Mouse (Mus musculus): ENCODE measurements around the gene Ppp1r13b. TPM values are rescaled to one million over a fixed set of nuclear protein-coding genes. Genes with fewer than 3 reads are reported as not detected.

The Ppp1r13b gene
- polyA plus RNA-seq, 1 experiment from 2014 or later: 9.5 TPM

- no peak overlapping the region for H3K9ac ChIP-seq (ENCODE audit: low read depth, low read length)
- no peak for ATAC-seq (ENCODE audit: low FRiP score)
- no peaks in the 10 kb centered on the region for H3K9me3 ChIP-seq (ENCODE audit: control insufficient read depth, low read length)
- no peaks in the 10 kb centered on the region for H3K36me3 ChIP-seq (ENCODE audit: control insufficient read depth, insufficient read depth, low read length)
- no peak for DNase-seq (ENCODE audit: low spot score)
- no peak overlapping the region for H3K27ac ChIP-seq (ENCODE audit: low read depth, low read length)
- H3K4me2 ChIP-seq (replicated peaks; ENCODE audit: low read depth, low read length): no peak overlapping the region
- H3K4me3 ChIP-seq (ENCODE audit: low read depth, low read length): no peak overlapping the region
- 83% methylated on average over 1 of the region's 1 CpGs for WGBS
- no peaks in the 10 kb centered on the region for H3K27me3 ChIP-seq (ENCODE audit: control insufficient read depth, insufficient read depth, low read length)
- H3K4me1 ChIP-seq (replicated peaks; ENCODE audit: control insufficient read depth, insufficient read depth, low read length): no peaks in the 10 kb centered on the region
Observed at GRCm38 (mm10) chr12:111894082-111894481, 13.8 kb downstream of the Ppp1r13b start.

GRCm38 (mm10) chr12:111892981-111893380 lies 14.9 kb downstream of the Ppp1r13b start:
- no peak overlapping the region for H3K4me3 ChIP-seq (ENCODE audit: low read depth, low read length)
- H3K4me2 ChIP-seq (replicated peaks; ENCODE audit: low read depth, low read length): no peak overlapping the region
- H3K27me3 ChIP-seq (ENCODE audit: control insufficient read depth, insufficient read depth, low read length): no peaks in the 10 kb centered on the region
- no peaks in the 10 kb centered on the region for H3K4me1 ChIP-seq (replicated peaks; ENCODE audit: control insufficient read depth, insufficient read depth, low read length)
- no peaks in the 10 kb centered on the region for H3K36me3 ChIP-seq (ENCODE audit: control insufficient read depth, insufficient read depth, low read length)
- no peak overlapping the region for H3K9ac ChIP-seq (ENCODE audit: low read depth, low read length)
- H3K27ac ChIP-seq (ENCODE audit: low read depth, low read length): no peak overlapping the region
- ATAC-seq (ENCODE audit: low FRiP score) (no peak), DNase-seq (ENCODE audit: low spot score) (no peak)
- no peaks in the 10 kb centered on the region for H3K9me3 ChIP-seq (ENCODE audit: control insufficient read depth, low read length)
- WGBS: 95% methylated on average over 1 of the region's 1 CpGs

GRCm38 (mm10) chr12:111891800-111892199 lies 16.1 kb downstream of the Ppp1r13b start:
- Histone ChIP-seq H3K36me3 (ENCODE audit: control insufficient read depth, insufficient read depth, low read length) (no peaks in the 10 kb centered on the region), H3K9ac (ENCODE audit: low read depth, low read length) (no peak overlapping the region), H3K9me3 (ENCODE audit: control insufficient read depth, low read length) (no peaks in the 10 kb centered on the region), H3K27me3 (ENCODE audit: control insufficient read depth, insufficient read depth, low read length) (no peaks in the 10 kb centered on the region), H3K4me2 (replicated peaks; ENCODE audit: low read depth, low read length) (no peak overlapping the region), H3K27ac (ENCODE audit: low read depth, low read length) (no peak overlapping the region), H3K4me1 (replicated peaks; ENCODE audit: control insufficient read depth, insufficient read depth, low read length) (no peaks in the 10 kb centered on the region), H3K4me3 (ENCODE audit: low read depth, low read length) (no peak overlapping the region)
- 86% methylated on average over 4 of the region's 4 CpGs for WGBS
- DNase-seq (ENCODE audit: low spot score) (no peak), ATAC-seq (ENCODE audit: low FRiP score) (no peak)

- ATAC-seq (ENCODE audit: low FRiP score): no peak
- no peaks in the 10 kb centered on the region for H3K27me3 ChIP-seq (ENCODE audit: control insufficient read depth, insufficient read depth, low read length)
- 85% methylated on average over 3 of the region's 3 CpGs for WGBS
- no peak overlapping the region for H3K27ac ChIP-seq (ENCODE audit: low read depth, low read length)
- no peaks in the 10 kb centered on the region for H3K9me3 ChIP-seq (ENCODE audit: control insufficient read depth, low read length)
- H3K36me3 ChIP-seq (ENCODE audit: control insufficient read depth, insufficient read depth, low read length): no peaks in the 10 kb centered on the region
- no peak overlapping the region for H3K4me2 ChIP-seq (replicated peaks; ENCODE audit: low read depth, low read length)
- H3K4me3 ChIP-seq (ENCODE audit: low read depth, low read length): no peak overlapping the region
- H3K9ac ChIP-seq (ENCODE audit: low read depth, low read length): no peak overlapping the region
- H3K4me1 ChIP-seq (replicated peaks; ENCODE audit: control insufficient read depth, insufficient read depth, low read length): no peaks in the 10 kb centered on the region
- no peak for DNase-seq (ENCODE audit: low spot score)
Observed at GRCm38 (mm10) chr12:111889251-111889650, 18.7 kb downstream of the Ppp1r13b start.

- no peaks in the 10 kb centered on the region for H3K36me3 ChIP-seq (ENCODE audit: control insufficient read depth, insufficient read depth, low read length)
- H3K4me2 ChIP-seq (replicated peaks; ENCODE audit: low read depth, low read length): no peak overlapping the region
- no peak overlapping the region for H3K4me3 ChIP-seq (ENCODE audit: low read depth, low read length)
- 85% methylated on average over 4 of the region's 4 CpGs for WGBS
- H3K9me3 ChIP-seq (ENCODE audit: control insufficient read depth, low read length): no peaks in the 10 kb centered on the region
- no peaks in the 10 kb centered on the region for H3K27me3 ChIP-seq (ENCODE audit: control insufficient read depth, insufficient read depth, low read length)
- DNase-seq (ENCODE audit: low spot score) (no peak), ATAC-seq (ENCODE audit: low FRiP score) (no peak)
- no peak overlapping the region for H3K27ac ChIP-seq (ENCODE audit: low read depth, low read length)
- H3K9ac ChIP-seq (ENCODE audit: low read depth, low read length): no peak overlapping the region
- H3K4me1 ChIP-seq (replicated peaks; ENCODE audit: control insufficient read depth, insufficient read depth, low read length): no peaks in the 10 kb centered on the region
Observed at GRCm38 (mm10) chr12:111888303-111888864, 19.5 kb downstream of the Ppp1r13b start.

GRCm38 (mm10) chr12:111887005-111887404 lies 20.9 kb downstream of the Ppp1r13b start:
- Histone ChIP-seq H3K4me2 (replicated peaks; ENCODE audit: low read depth, low read length) (no peak overlapping the region), H3K27me3 (ENCODE audit: control insufficient read depth, insufficient read depth, low read length) (no peaks in the 10 kb centered on the region), H3K9ac (ENCODE audit: low read depth, low read length) (no peak overlapping the region), H3K36me3 (ENCODE audit: control insufficient read depth, insufficient read depth, low read length) (no peaks in the 10 kb centered on the region), H3K4me1 (replicated peaks; ENCODE audit: control insufficient read depth, insufficient read depth, low read length) (no peaks in the 10 kb centered on the region), H3K4me3 (ENCODE audit: low read depth, low read length) (no peak overlapping the region), H3K27ac (ENCODE audit: low read depth, low read length) (no peak overlapping the region), H3K9me3 (ENCODE audit: control insufficient read depth, low read length) (no peaks in the 10 kb centered on the region)
- 95% methylated on average over 1 of the region's 1 CpGs for WGBS
- no peak for ATAC-seq (ENCODE audit: low FRiP score)
- no peak for DNase-seq (ENCODE audit: low spot score)

- Histone ChIP-seq H3K4me3 (ENCODE audit: low read depth, low read length) (no peak overlapping the region), H3K9ac (ENCODE audit: low read depth, low read length) (no peak overlapping the region), H3K4me2 (replicated peaks; ENCODE audit: low read depth, low read length) (no peak overlapping the region), H3K36me3 (ENCODE audit: control insufficient read depth, insufficient read depth, low read length) (no peaks in the 10 kb centered on the region), H3K27me3 (ENCODE audit: control insufficient read depth, insufficient read depth, low read length) (no peaks in the 10 kb centered on the region), H3K4me1 (replicated peaks; ENCODE audit: control insufficient read depth, insufficient read depth, low read length) (no peaks in the 10 kb centered on the region), H3K27ac (ENCODE audit: low read depth, low read length) (no peak overlapping the region), H3K9me3 (ENCODE audit: control insufficient read depth, low read length) (no peaks in the 10 kb centered on the region)
- DNase-seq (ENCODE audit: low spot score): no peak
- 71% methylated on average over 4 of the region's 4 CpGs for WGBS
- ATAC-seq (ENCODE audit: low FRiP score): no peak
Observed at GRCm38 (mm10) chr12:111882852-111883251, 25.1 kb downstream of the Ppp1r13b start.

GRCm38 (mm10) chr12:111882022-111882421 lies 25.9 kb downstream of the Ppp1r13b start:
- no peak overlapping the region for H3K4me2 ChIP-seq (replicated peaks; ENCODE audit: low read depth, low read length)
- H3K27me3 ChIP-seq (ENCODE audit: control insufficient read depth, insufficient read depth, low read length): no peaks in the 10 kb centered on the region
- WGBS: 88% methylated on average over 3 of the region's 3 CpGs
- DNase-seq (ENCODE audit: low spot score): no peak
- no peaks in the 10 kb centered on the region for H3K9me3 ChIP-seq (ENCODE audit: control insufficient read depth, low read length)
- no peak overlapping the region for H3K27ac ChIP-seq (ENCODE audit: low read depth, low read length)
- no peak for ATAC-seq (ENCODE audit: low FRiP score)
- H3K36me3 ChIP-seq (ENCODE audit: control insufficient read depth, insufficient read depth, low read length): no peaks in the 10 kb centered on the region
- H3K9ac ChIP-seq (ENCODE audit: low read depth, low read length): no peak overlapping the region
- no peaks in the 10 kb centered on the region for H3K4me1 ChIP-seq (replicated peaks; ENCODE audit: control insufficient read depth, insufficient read depth, low read length)
- H3K4me3 ChIP-seq (ENCODE audit: low read depth, low read length): no peak overlapping the region

- Histone ChIP-seq H3K4me3 (ENCODE audit: low read depth, low read length) (no peak overlapping the region), H3K9ac (ENCODE audit: low read depth, low read length) (no peak overlapping the region), H3K36me3 (ENCODE audit: control insufficient read depth, insufficient read depth, low read length) (no peaks in the 10 kb centered on the region), H3K4me1 (replicated peaks; ENCODE audit: control insufficient read depth, insufficient read depth, low read length) (no peaks in the 10 kb centered on the region), H3K27me3 (ENCODE audit: control insufficient read depth, insufficient read depth, low read length) (no peaks in the 10 kb centered on the region), H3K4me2 (replicated peaks; ENCODE audit: low read depth, low read length) (no peak overlapping the region), H3K27ac (ENCODE audit: low read depth, low read length) (no peak overlapping the region), H3K9me3 (ENCODE audit: control insufficient read depth, low read length) (no peaks in the 10 kb centered on the region)
- ATAC-seq (ENCODE audit: low FRiP score) (peak; percentile 54), DNase-seq (ENCODE audit: low spot score) (peak; percentile 89)
- WGBS: 16% methylated on average over 3 of the region's 3 CpGs
Observed at GRCm38 (mm10) chr12:111878213-111878612, 29.7 kb downstream of the Ppp1r13b start.

Measured in hindbrain, embryonic 11.5 days (tissue).